Mouse (Mus musculus) limb, embryonic 14.5 days (tissue): ENCODE measurements at regions not wholly inside any gene's neighbourhood (a gene's known extent, or its start where the extent isn't known, plus 50 kb on each side); places are given as distances from the start of the nearest gene placed in this dataset.

Experiments used
- ATAC-seq: fragments of 200-750 bp; cut with Nextera tagmentation; 2 replicates; pipeline ENCODE4 v1.8.0; 2017; ENCODE audit warnings: low read depth, moderate number of reproducible peaks, moderate TSS enrichment; ENCODE audit not compliant: low FRiP score
- DNase-seq: peaks from one replicate; pipeline ENCODE4 v3.0.0-alpha.2; 2015; ENCODE audit warnings: low spot score
- H3K27ac ChIP-seq: fragments of 300-500 bp; sonication (generic); replicated peaks from 2 replicates; pipeline ENCODE4 v1.5.1; 2014; ENCODE audit warnings: low read depth, mild to moderate bottlenecking, low read length, moderate library complexity, mixed read lengths
- H3K27me3 ChIP-seq: fragments of 300-500 bp; sonication (generic); 2 replicates; pipeline ENCODE4 v1.6.1; 2014; ENCODE audit warnings: low read length, mixed read lengths; ENCODE audit not compliant: control insufficient read depth, insufficient read depth
- H3K36me3 ChIP-seq: fragments of 300-500 bp; sonication (generic); 2 replicates; pipeline ENCODE4 v1.6.1; 2014; ENCODE audit warnings: mild to moderate bottlenecking, low read length, moderate library complexity, mixed read lengths; ENCODE audit not compliant: control insufficient read depth, insufficient read depth
- H3K4me1 ChIP-seq: fragments of 300-500 bp; sonication (generic); 2 replicates; pipeline ENCODE4 v1.6.1; 2014; ENCODE audit warnings: antibody characterized with exemption, low read length, mixed read lengths; ENCODE audit not compliant: control insufficient read depth, insufficient read depth
- H3K4me2 ChIP-seq: fragments of 300-500 bp; sonication (generic); replicated peaks from 2 replicates; pipeline ENCODE4 v1.6.1; 2014; ENCODE audit warnings: low read depth, mild to moderate bottlenecking, low read length, moderate library complexity; ENCODE audit not compliant: severe bottlenecking
- H3K4me3 ChIP-seq: fragments of 300-500 bp; sonication (generic); replicated peaks from 2 replicates; pipeline ENCODE4 v1.5.1; 2014; ENCODE audit warnings: low read length
- H3K9ac ChIP-seq: fragments of 300-500 bp; sonication (generic); 2 replicates; pipeline ENCODE4 v1.6.1; 2014; ENCODE audit warnings: mild to moderate bottlenecking, low read depth, low read length, moderate library complexity; ENCODE audit not compliant: severe bottlenecking
- H3K9me3 ChIP-seq: fragments of 300-500 bp; sonication (generic); 2 replicates; pipeline ENCODE4 v1.6.1; 2016; ENCODE audit warnings: low read length; ENCODE audit not compliant: control insufficient read depth
- POLR2A ChIP-seq: fragments of 200-500 bp; IDR thresholded peaks from 2 replicates; pipeline ENCODE4 v1.8.0; 2012; ENCODE audit warnings: inconsistent platforms, mild to moderate bottlenecking, moderate library complexity, borderline replicate concordance; ENCODE audit not compliant: insufficient read depth, insufficient read length; ENCODE audit errors: extremely low read depth
- WGBS: fragments of 180-500 bp; shearing (Covaris S2); extraction: QIAGEN DNeasy Blood & Tissue Kit; methylation state at CpG from one replicate; pipeline ENCODE4 v1.1.7; 2014; 5-methylcytosine and 5-hydroxymethylcytosine counted together

- no peak overlapping the region for H3K27ac ChIP-seq
- 66% methylated on average over 3 of the region's 3 CpGs for WGBS
- H3K4me2 ChIP-seq: no peak overlapping the region
- no peak for ATAC-seq
- no peaks in the 10 kb centered on the region for H3K27me3 ChIP-seq
- H3K9ac ChIP-seq: no peak overlapping the region
- H3K4me1 ChIP-seq: no peaks in the 10 kb centered on the region
- no peaks in the 10 kb centered on the region for H3K9me3 ChIP-seq
- TF ChIP-seq POLR2A: no peak
- no peaks in the 10 kb centered on the region for H3K36me3 ChIP-seq
- no peak for DNase-seq
- H3K4me3 ChIP-seq: no peak overlapping the region
Observed at GRCm38 (mm10) chr7:111337053-111337452, 254.2 kb upstream of the Eif4g2 start.

DNA sequence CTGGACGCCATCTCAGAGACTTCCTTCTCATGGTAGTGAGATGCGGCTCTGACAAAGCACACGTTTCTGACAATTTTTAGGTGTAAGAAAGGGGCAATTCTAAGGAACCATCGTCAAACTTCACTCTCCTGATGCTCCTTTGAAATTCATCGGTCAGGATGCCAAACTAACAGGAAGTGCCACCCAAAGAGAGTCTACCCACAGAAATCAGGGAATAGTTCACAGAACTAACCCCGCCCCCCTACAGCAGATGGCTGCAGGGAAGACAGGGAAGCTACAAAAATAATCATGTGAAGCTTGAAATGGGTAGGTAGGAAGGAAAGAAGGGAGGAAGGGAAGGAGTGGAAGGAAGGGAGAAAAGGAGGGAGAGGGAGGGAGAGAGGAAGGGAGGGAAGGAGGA lies 240.1 kb upstream of the Eif4g2 start:
- H3K9me3 ChIP-seq: no peaks in the 10 kb centered on the region
- no peak overlapping the region for H3K4me2 ChIP-seq
- H3K27ac ChIP-seq: no peak overlapping the region
- H3K36me3 ChIP-seq: no peaks in the 10 kb centered on the region
- TF ChIP-seq POLR2A: no peak
- no peak overlapping the region for H3K9ac ChIP-seq
- no peak for DNase-seq
- no peaks in the 10 kb centered on the region for H3K27me3 ChIP-seq
- 75% methylated on average over 6 of the region's 6 CpGs for WGBS
- no peak overlapping the region for H3K4me3 ChIP-seq
- ATAC-seq: no peak
- no peaks in the 10 kb centered on the region for H3K4me1 ChIP-seq

DNA sequence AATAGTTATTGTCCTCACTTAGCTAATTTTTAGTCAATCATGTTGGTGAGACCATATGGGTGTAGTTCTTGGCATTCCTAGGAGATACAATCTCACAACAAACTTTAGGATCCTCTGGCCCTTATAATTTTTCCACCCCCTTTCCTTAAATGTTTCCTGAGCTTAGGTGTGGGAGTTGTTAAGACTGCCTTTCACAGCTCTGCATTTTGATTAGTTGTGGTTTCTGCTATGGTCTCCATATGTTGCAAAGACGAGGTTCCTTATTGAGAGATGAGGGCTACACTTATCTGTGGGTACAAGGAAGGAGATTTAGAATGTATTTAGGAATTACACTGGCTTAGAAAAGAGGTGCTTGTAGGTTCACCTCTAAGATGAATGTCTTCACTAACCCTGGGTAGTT lies 237.1 kb upstream of the Eif4g2 start:
- DNase-seq: no peak
- WGBS: 66% methylated on average over 1 of the region's 1 CpGs
- no peaks in the 10 kb centered on the region for H3K27me3 ChIP-seq

GRCm38 (mm10) chr7:111316479-111316990 lies 233.7 kb upstream of the Eif4g2 start:
- DNase-seq (no peak), ATAC-seq (no peak)
- H3K4me1 ChIP-seq: no peaks in the 10 kb centered on the region
- TF ChIP-seq POLR2A: no peak
- H3K9me3 ChIP-seq: no peaks in the 10 kb centered on the region
- no peaks in the 10 kb centered on the region for H3K27me3 ChIP-seq
- no peak overlapping the region for H3K27ac ChIP-seq
- H3K4me3 ChIP-seq: no peak overlapping the region
- WGBS: 70% methylated on average over 2 of the region's 2 CpGs
- no peak overlapping the region for H3K4me2 ChIP-seq
- no peaks in the 10 kb centered on the region for H3K36me3 ChIP-seq
- no peak overlapping the region for H3K9ac ChIP-seq

More for the DNA sequence above, 237.1 kb upstream of the Eif4g2 start:
- Histone ChIP-seq H3K9me3 (no peaks in the 10 kb centered on the region), H3K4me2 (no peak overlapping the region), H3K36me3 (no peaks in the 10 kb centered on the region), H3K27ac (no peak overlapping the region), H3K4me1 (no peaks in the 10 kb centered on the region), H3K4me3 (no peak overlapping the region), H3K9ac (no peak overlapping the region)
- no peak for ATAC-seq
- no peak for TF ChIP-seq POLR2A

DNA sequence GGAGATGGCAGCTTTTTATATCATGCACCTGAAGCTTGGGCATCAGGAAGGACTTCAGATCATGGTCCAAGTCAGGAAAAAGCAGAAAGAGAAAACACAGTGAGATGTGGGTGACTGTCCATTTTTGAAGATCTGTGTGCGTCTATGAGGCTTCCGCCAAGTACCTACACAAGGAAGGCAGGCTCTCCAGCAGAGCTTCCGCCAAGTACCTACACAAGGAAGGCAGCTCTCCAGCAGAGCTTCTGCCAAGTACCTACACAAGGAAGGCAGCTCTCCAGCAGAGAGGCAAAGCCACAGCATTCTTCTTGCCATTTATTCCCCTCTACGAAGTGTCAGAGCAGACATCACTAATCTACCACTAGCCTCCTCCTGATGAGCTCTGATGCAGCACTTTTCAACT lies 231.1 kb upstream of the Eif4g2 start:
- DNase-seq: no peak
- Histone ChIP-seq H3K9me3 (no peaks in the 10 kb centered on the region), H3K9ac (no peak overlapping the region), H3K4me1 (no peaks in the 10 kb centered on the region), H3K36me3 (no peaks in the 10 kb centered on the region), H3K27me3 (no peaks in the 10 kb centered on the region), H3K27ac (no peak overlapping the region), H3K4me3 (no peak overlapping the region), H3K4me2 (no peak overlapping the region)
- TF ChIP-seq POLR2A: no peak
- WGBS: 93% methylated on average over 4 of the region's 4 CpGs
- no peak for ATAC-seq

GRCm38 (mm10) chr7:111305196-111305595 lies 222.4 kb upstream of the Eif4g2 start:
- Histone ChIP-seq H3K27me3 (no peaks in the 10 kb centered on the region), H3K9me3 (no peaks in the 10 kb centered on the region), H3K4me1 (no peaks in the 10 kb centered on the region), H3K9ac (no peak overlapping the region), H3K27ac (no peak overlapping the region), H3K36me3 (no peaks in the 10 kb centered on the region), H3K4me3 (no peak overlapping the region), H3K4me2 (no peak overlapping the region)
- TF ChIP-seq POLR2A: no peak
- DNase-seq: no peak
- no peak for ATAC-seq
